Comparison of ENCODE assay signal across 8 mouse cellular contexts in the genomic region with DNA sequence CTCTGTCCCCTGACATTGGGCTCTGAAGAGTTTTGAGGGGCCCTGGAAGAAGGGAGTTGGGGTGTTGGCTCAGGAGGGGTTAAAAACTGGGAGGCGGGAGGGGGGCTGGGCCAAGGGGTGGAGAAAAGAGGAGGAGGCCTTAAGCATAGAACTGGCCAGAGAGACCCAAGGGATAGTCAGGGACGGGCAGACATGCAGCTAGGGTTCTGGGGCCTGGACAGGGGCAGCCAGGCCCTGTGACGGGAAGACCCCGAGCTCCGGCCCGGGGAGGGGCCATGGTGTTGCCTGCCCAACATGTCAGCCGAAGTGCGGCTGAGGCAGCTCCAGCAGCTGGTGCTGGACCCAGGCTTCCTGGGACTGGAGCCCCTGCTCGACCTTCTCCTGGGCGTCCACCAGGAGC. TPM values are rescaled to one million over a fixed set of nuclear protein-coding genes. Genes with fewer than 3 reads are reported as not detected.
DNase-seq lines count a peak whose midpoint lies in the region; ATAC-seq and TF ChIP-seq lines count a peak whose summit lies in the region.

A gene (plus strand): TSS at position 149 of the 400 bp plus-strand sequence.

- TF ChIP-seq CTCF in lung, postnatal 0 days (IDR thresholded peaks at IDR 0.05) = 0 out of 2 replicates have a peak, but pooled peaks have one; percentile 1

- H3K9me3 ChIP-seq in intestine, embryonic 16.5 days (ENCODE audit: control insufficient read depth, low read length) = no peaks in the 10 kb centered on the region
- no peaks in the 10 kb centered on the region for H3K9me3 ChIP-seq in lung, postnatal 0 days (ENCODE audit: low read length)

- peak within 1 kb of the TSS; percentile 50 for H3K4me3 ChIP-seq in intestine, embryonic 16.5 days (ENCODE audit: low read length)
- peak within 1 kb of the TSS; percentile 34 for H3K4me3 ChIP-seq in lung, postnatal 0 days (ENCODE audit: low read depth, low read length)

- peaks cover 50% of the 10 kb centered on the region for H3K4me1 ChIP-seq in intestine, embryonic 16.5 days (ENCODE audit: control insufficient read depth, insufficient read depth, low read length)
- H3K4me1 ChIP-seq in lung, postnatal 0 days (ENCODE audit: insufficient read depth, low read depth, low read length) = peaks cover 19% of the 10 kb centered on the region

- peak within 1 kb of the TSS; percentile 73 for H3K9ac ChIP-seq in intestine, embryonic 16.5 days (ENCODE audit: low read depth, low read length)
- peak within 1 kb of the TSS; percentile 26 for H3K9ac ChIP-seq in lung, postnatal 0 days (replicated peaks; ENCODE audit: low read depth)

- H3K27me3 ChIP-seq in intestine, embryonic 16.5 days (replicated peaks; ENCODE audit: control insufficient read depth, insufficient read depth, low read length) = no peaks in the 10 kb centered on the region
- H3K27me3 ChIP-seq in lung, postnatal 0 days (replicated peaks; ENCODE audit: insufficient read depth, low read length) = no peaks in the 10 kb centered on the region

- H3K4me2 ChIP-seq in intestine, embryonic 16.5 days (ENCODE audit: low read depth, low read length) = peak within 1 kb of the TSS; percentile 49
- H3K4me2 ChIP-seq in lung, postnatal 0 days (replicated peaks; ENCODE audit: low read depth, low read length) = peak within 1 kb of the TSS; percentile 54

- H3K36me3 ChIP-seq in intestine, embryonic 16.5 days (ENCODE audit: control insufficient read depth, insufficient read depth, low read length) = peaks cover 29% of the 10 kb centered on the region
- H3K36me3 ChIP-seq in lung, postnatal 0 days (ENCODE audit: insufficient read depth, low read length) = peaks cover 22% of the 10 kb centered on the region; the same call in 1 of the 2 replicates

- no peak for DNase-seq in frontal cortex, adult 2 months (ENCODE audit: extremely low spot score in 1 of 2, low spot score in 1 of 2)
- DNase-seq in frontal cortex, postnatal 10 days (ENCODE audit: low spot score in 2 of 2) = no peak
- peak; percentile 42 for DNase-seq in NIH3T3 (ENCODE audit: low read depth)
- peak; percentile 49 to 62 for DNase-seq in gastrocnemius, postnatal 36 days
- peak; percentile 59 for DNase-seq in lung, postnatal 0 days (ENCODE audit: low spot score)
- DNase-seq in ovary, postnatal 36 days (ENCODE audit: low spot score) = no peak
- no peak for DNase-seq in cerebellum, adult 9-10 months

- peak; percentile 51 for ATAC-seq in intestine, embryonic 16.5 days
- ATAC-seq in lung, postnatal 0 days = peak; percentile 59

- H3K27ac ChIP-seq in intestine, embryonic 16.5 days (ENCODE audit: low read length) = peak within 1 kb of the TSS; percentile 61
- peak within 1 kb of the TSS; percentile 66; the same call in 1 of the 2 replicates for H3K27ac ChIP-seq in lung, postnatal 0 days (ENCODE audit: low read length)

- 37% methylated on average over 10 of the region's 10 CpGs for WGBS in intestine, embryonic 16.5 days
- WGBS in lung, postnatal 0 days = 33% methylated on average over 10 of the region's 10 CpGs

- intact Hi-C loops in gastrocnemius, postnatal 36 days (cut with DNase I) = no loop called here

- no peak for TF ChIP-seq EP300 in lung, postnatal 0 days (IDR thresholded peaks at IDR 0.05)

RNA-seq across cellular contexts. Expression of the gene that starts here (rescaled TPM):
- polyA plus RNA-seq in frontal cortex, adult 2 months (2012; rRNA removed) = 50.3 and 59.6 TPM in 2 replicates
- total RNA-seq in gastrocnemius, postnatal 36 days (2021) = 100 to 1,000 TPM; 272 to 309 TPM
- 54.6 and 59.3 TPM in 2 replicates for polyA plus RNA-seq in intestine, embryonic 16.5 days (2015; fragmentation: Nextera tagmentation; extraction: Ambion mirVana)
- 11.5 and 14.7 TPM in 2 replicates for polyA plus RNA-seq in lung, postnatal 0 days (2015; fragmentation: Nextera tagmentation; extraction: Ambion mirVana)

Comparison
In these comparisons a context has a peak if more than half of its experiments do, and no peak if none do; other contexts are left out.
1. DNase-seq: peak in NIH3T3 (single experiment), gastrocnemius, postnatal 36 days (2 of 2) and lung, postnatal 0 days (single experiment); none in frontal cortex, adult 2 months (0 of 2), frontal cortex, postnatal 10 days (0 of 2), ovary, postnatal 36 days (single experiment) and cerebellum, adult 9-10 months (single experiment).